Mouse (Mus musculus) neural tube, embryonic 11.5 days (tissue): ENCODE results near the gene Il27. TPM values are rescaled to one million over a fixed set of nuclear protein-coding genes. Genes with fewer than 3 reads are reported as not detected.

Experiments
- ATAC-seq: fragments of 200-750 bp; cut with Nextera tagmentation; 2 replicates; pipeline ENCODE4 v1.8.0; 2017; ENCODE audit warnings: moderate number of reproducible peaks, mild to moderate bottlenecking, moderate TSS enrichment, moderate library complexity; ENCODE audit not compliant: insufficient read depth, low FRiP score, low TSS enrichment
- DNase-seq: peaks from one replicate; pipeline ENCODE4 v3.0.0-alpha.2; 2015; ENCODE audit warnings: low spot score
- H3K27ac ChIP-seq: fragments of 300-500 bp; sonication (generic); 2 replicates; pipeline ENCODE4 v1.5.1; 2014; ENCODE audit warnings: low read depth, mild to moderate bottlenecking, low read length
- H3K27me3 ChIP-seq: fragments of 300-500 bp; sonication (generic); 2 replicates; pipeline ENCODE4 v1.6.1; 2014; ENCODE audit warnings: mild to moderate bottlenecking, low read length, mixed read lengths; ENCODE audit not compliant: control insufficient read depth, insufficient read depth
- H3K36me3 ChIP-seq: fragments of 300-500 bp; sonication (generic); 2 replicates; pipeline ENCODE4 v1.6.1; 2014; ENCODE audit warnings: mild to moderate bottlenecking, low read length, moderate library complexity, mixed read lengths; ENCODE audit not compliant: control insufficient read depth, insufficient read depth
- H3K4me1 ChIP-seq: fragments of 300-500 bp; sonication (generic); 2 replicates; pipeline ENCODE4 v1.6.1; 2014; ENCODE audit warnings: low read length, mixed read lengths; ENCODE audit not compliant: control insufficient read depth, insufficient read depth
- H3K4me2 ChIP-seq: fragments of 300-500 bp; sonication (generic); 2 replicates; pipeline ENCODE4 v1.6.1; 2014; ENCODE audit warnings: low read depth, mild to moderate bottlenecking, moderate library complexity
- H3K4me3 ChIP-seq: fragments of 300-500 bp; sonication (generic); 2 replicates; pipeline ENCODE4 v1.5.1; 2014; ENCODE audit warnings: low read depth, low read length
- H3K9ac ChIP-seq: fragments of 300-500 bp; sonication (generic); 2 replicates; pipeline ENCODE4 v1.6.1; 2014; ENCODE audit warnings: mild to moderate bottlenecking, low read length
- H3K9me3 ChIP-seq: fragments of 300-500 bp; sonication (generic); 2 replicates; pipeline ENCODE4 v1.6.1; 2016; ENCODE audit warnings: low read length; ENCODE audit not compliant: control insufficient read depth
- WGBS: fragments of 180-500 bp; shearing (Covaris S2); extraction: QIAGEN DNeasy Blood & Tissue Kit; methylation state at CpG from one replicate; pipeline ENCODE4 v1.1.7; 2014; 5-methylcytosine and 5-hydroxymethylcytosine counted together
- polyA plus RNA-seq: library from polyadenylated mRNA; unstranded; fragments of >200 nt; fragmentation: Nextera tagmentation; extraction: Ambion mirVana; gene quantifications from 2 replicates; pipeline ENCODE4 v1.2.1, GENCODE M21; 2014

Il27 gene
- polyA plus RNA-seq, 1 experiment from 2014 or later, result not detected

DNA sequence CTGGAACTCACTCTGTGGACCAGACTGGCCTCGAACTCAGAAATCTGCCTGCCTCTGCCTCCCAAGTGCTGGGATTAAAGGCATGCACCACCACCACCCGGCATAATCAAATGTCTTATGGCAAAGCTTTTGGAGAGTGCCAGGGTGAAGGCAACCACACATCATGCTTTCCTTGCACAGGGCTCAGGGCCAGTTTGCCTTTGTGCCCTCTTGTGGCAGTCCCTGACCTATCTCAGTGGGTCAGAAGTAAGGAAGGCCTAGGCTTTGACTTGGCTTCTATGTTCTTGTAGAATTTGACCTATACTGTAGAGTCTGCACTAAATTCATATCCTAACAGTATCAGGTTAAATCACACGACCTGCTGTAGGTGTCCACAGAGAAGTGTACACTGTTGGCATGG is 22.0 kb upstream of the Il27 start:
- no peak overlapping the region for H3K9ac ChIP-seq
- ATAC-seq, result no peak
- H3K36me3 ChIP-seq, result no peaks in the 10 kb centered on the region
- H3K27ac ChIP-seq, result no peak overlapping the region
- no peak for DNase-seq
- H3K9me3 ChIP-seq, result no peaks in the 10 kb centered on the region
- WGBS, result 80% methylated on average over 3 of the region's 3 CpGs
- H3K4me2 ChIP-seq, result no peak overlapping the region
- H3K4me3 ChIP-seq, result no peak overlapping the region
- no peaks in the 10 kb centered on the region for H3K27me3 ChIP-seq
- no peaks in the 10 kb centered on the region for H3K4me1 ChIP-seq

DNA sequence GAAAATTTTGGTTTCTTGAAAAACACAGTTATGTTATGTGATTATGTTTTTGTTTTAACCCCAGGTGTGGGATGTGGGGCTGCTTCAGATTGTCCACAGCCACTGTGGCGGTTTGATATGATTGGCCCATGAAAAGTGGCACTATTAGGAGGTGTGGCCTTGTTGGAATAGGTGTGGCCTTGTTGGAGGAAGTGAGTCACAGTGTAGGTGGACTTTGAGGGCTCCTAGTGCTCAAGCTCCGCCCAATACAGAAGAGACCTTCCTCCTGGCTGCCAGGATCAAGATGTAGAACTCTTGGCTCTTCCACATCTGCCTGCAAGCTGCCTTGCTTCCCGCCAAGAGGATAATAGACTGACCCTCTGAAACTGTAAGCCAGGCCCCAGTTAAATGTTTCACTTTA is 18.0 kb upstream of the Il27 start:
- DNase-seq (no peak), ATAC-seq (no peak)
- Histone ChIP-seq H3K9ac (no peak overlapping the region), H3K27me3 (no peaks in the 10 kb centered on the region), H3K4me3 (no peak overlapping the region), H3K4me2 (no peak overlapping the region), H3K4me1 (no peaks in the 10 kb centered on the region), H3K9me3 (no peaks in the 10 kb centered on the region), H3K36me3 (no peaks in the 10 kb centered on the region), H3K27ac (no peak overlapping the region)
- WGBS, result 67% methylated on average over 3 of the region's 3 CpGs

GRCm38 (mm10) chr7:126607796-126608195 is 13.1 kb upstream of the Il27 start:
- Histone ChIP-seq H3K9ac (no peak overlapping the region), H3K4me3 (no peak overlapping the region), H3K27ac (no peak overlapping the region), H3K27me3 (no peaks in the 10 kb centered on the region), H3K4me2 (no peak overlapping the region), H3K9me3 (no peaks in the 10 kb centered on the region), H3K4me1 (no peaks in the 10 kb centered on the region), H3K36me3 (no peaks in the 10 kb centered on the region)
- DNase-seq (no peak), ATAC-seq (no peak)
- WGBS, result 86% methylated on average over 5 of the region's 5 CpGs

- no peaks in the 10 kb centered on the region for H3K9me3 ChIP-seq
- WGBS, result 81% methylated on average over 3 of the region's 3 CpGs
Measured at GRCm38 (mm10) chr7:126607064-126607463, 12.3 kb upstream of the Il27 start.

GRCm38 (mm10) chr7:126606611-126607010 is 11.9 kb upstream of the Il27 start:
- no peak for ATAC-seq
- Histone ChIP-seq H3K27ac (no peak overlapping the region), H3K27me3 (no peaks in the 10 kb centered on the region), H3K36me3 (no peaks in the 10 kb centered on the region), H3K9me3 (no peaks in the 10 kb centered on the region), H3K4me3 (no peak overlapping the region), H3K4me2 (no peak overlapping the region), H3K9ac (no peak overlapping the region), H3K4me1 (no peaks in the 10 kb centered on the region)
- DNase-seq, result no peak
- 77% methylated on average over 5 of the region's 5 CpGs for WGBS

More at GRCm38 (mm10) chr7:126607064-126607463, 12.3 kb upstream of the Il27 start:
- no peaks in the 10 kb centered on the region for H3K27me3 ChIP-seq
- DNase-seq, result no peak
- no peak overlapping the region for H3K27ac ChIP-seq
- ATAC-seq, result no peak
- H3K4me3 ChIP-seq, result no peak overlapping the region
- H3K4me1 ChIP-seq, result no peaks in the 10 kb centered on the region
- no peaks in the 10 kb centered on the region for H3K36me3 ChIP-seq
- no peak overlapping the region for H3K4me2 ChIP-seq
- no peak overlapping the region for H3K9ac ChIP-seq

DNA sequence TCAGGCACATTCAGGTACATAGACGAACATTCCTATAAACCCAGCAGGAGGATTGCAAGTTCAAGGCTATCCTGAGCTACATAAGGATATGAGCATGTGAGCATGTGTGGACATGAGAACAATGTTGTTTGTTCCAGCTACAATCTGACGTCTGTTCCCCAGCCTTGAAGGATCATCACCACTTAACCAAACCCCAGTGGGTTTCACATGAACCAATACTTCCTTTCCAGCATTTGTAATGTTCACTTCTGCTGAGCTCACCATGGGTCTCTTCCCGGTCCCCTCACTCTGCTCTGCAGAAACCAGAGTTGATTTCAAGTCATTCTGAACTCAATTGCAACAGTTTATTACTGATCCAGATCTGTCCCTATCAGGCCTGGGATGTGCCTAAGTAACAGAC is 7.9 kb upstream of the Il27 start:
- Histone ChIP-seq H3K9ac (no peak overlapping the region), H3K27ac (no peak overlapping the region), H3K4me2 (no peak overlapping the region), H3K27me3 (no peaks in the 10 kb centered on the region), H3K4me3 (no peak overlapping the region), H3K36me3 (no peaks in the 10 kb centered on the region), H3K4me1 (no peaks in the 10 kb centered on the region), H3K9me3 (no peaks in the 10 kb centered on the region)
- DNase-seq (no peak), ATAC-seq (no peak)
- WGBS, result 91% methylated on average over 3 of the region's 3 CpGs

GRCm38 (mm10) chr7:126601896-126602295 is 7.2 kb upstream of the Il27 start:
- ATAC-seq, result no peak

GRCm38 (mm10) chr7:126598919-126599318 is 4.2 kb upstream of the Il27 start:
- 81% methylated on average over 6 of the region's 6 CpGs for WGBS
- H3K27ac ChIP-seq, result no peak overlapping the region
- no peak overlapping the region for H3K4me3 ChIP-seq
- DNase-seq (no peak), ATAC-seq (no peak)
- no peaks in the 10 kb centered on the region for H3K4me1 ChIP-seq
- no peak overlapping the region for H3K4me2 ChIP-seq
- no peaks in the 10 kb centered on the region for H3K27me3 ChIP-seq
- no peak overlapping the region for H3K9ac ChIP-seq
- no peaks in the 10 kb centered on the region for H3K9me3 ChIP-seq
- H3K36me3 ChIP-seq, result no peaks in the 10 kb centered on the region

More at GRCm38 (mm10) chr7:126601896-126602295, 7.2 kb upstream of the Il27 start:
- DNase-seq, result no peak
- Histone ChIP-seq H3K36me3 (no peaks in the 10 kb centered on the region), H3K27me3 (no peaks in the 10 kb centered on the region), H3K4me2 (no peak overlapping the region), H3K27ac (no peak overlapping the region), H3K4me3 (no peak overlapping the region), H3K4me1 (no peaks in the 10 kb centered on the region), H3K9ac (no peak overlapping the region), H3K9me3 (no peaks in the 10 kb centered on the region)
- WGBS, result 45% methylated on average over 5 of the region's 5 CpGs

DNA sequence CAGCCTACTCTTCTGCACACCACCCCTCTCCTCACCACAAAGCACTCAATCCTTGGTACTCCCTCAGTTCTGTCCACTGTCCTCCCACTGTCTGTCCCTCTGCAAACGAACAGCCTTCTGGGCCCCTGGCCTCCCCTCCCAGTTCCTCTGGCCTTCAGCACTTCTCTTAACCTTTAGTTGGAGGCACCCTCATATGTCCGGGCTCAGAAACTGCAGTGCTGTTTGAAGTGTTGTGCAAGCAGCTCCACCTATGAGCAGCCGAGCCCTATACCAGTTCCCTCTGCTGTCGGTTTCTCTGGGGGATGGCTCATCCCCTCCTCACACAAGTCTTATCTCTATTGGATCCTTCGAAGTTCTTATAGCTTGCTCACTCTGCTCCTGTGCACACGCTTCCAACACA is 1.7 kb upstream of the Il27 start:
- no peak overlapping the region for H3K4me2 ChIP-seq
- ATAC-seq (no peak), DNase-seq (no peak)
- no peaks in the 10 kb centered on the region for H3K27me3 ChIP-seq
- H3K27ac ChIP-seq, result no peak overlapping the region
- no peaks in the 10 kb centered on the region for H3K4me1 ChIP-seq
- H3K9ac ChIP-seq, result no peak overlapping the region
- WGBS, result 71% methylated on average over 6 of the region's 6 CpGs
- H3K9me3 ChIP-seq, result no peaks in the 10 kb centered on the region
- H3K4me3 ChIP-seq, result no peak overlapping the region
- H3K36me3 ChIP-seq, result no peaks in the 10 kb centered on the region
